ENCODE assay signal across 9 mouse cellular contexts in genomic region chr1:153308179-153308914, GRCm38 (mm10). TPM values are rescaled to one million over a fixed set of nuclear protein-coding genes. Genes with fewer than 3 reads are reported as not detected.
A peak's percentile ranks its signal among the peaks of the same experiment; 100 is the strongest.
DNase-seq lines count a peak whose midpoint lies in the region; ATAC-seq and TF ChIP-seq lines count a peak whose summit lies in the region.
"Had no signal": no experiment of that assay in that cellular context is flagged by ENCODE, and none has a peak within 500 bp of the region (broad histone marks: within the 10 kb centered on the region; RNA-seq: fewer than 3 reads in every experiment).

No protein-coding gene starts in this region.

- DNase-seq in ovary, postnatal 36 days (ENCODE audit: low spot score), result peak; percentile 28
- DNase-seq in ovary, postnatal 10 days (ENCODE audit: low spot score), result no peak
- DNase-seq in layer of hippocampus, adult 2 months (ENCODE audit: low spot score in 2 of 2), result peak in 1 of 2 experiments; percentile 40
- DNase-seq in thymus, postnatal 10 days (ENCODE audit: low spot score in 2 of 2), result peak; percentile 56 to 59
- no peak for DNase-seq in retina, postnatal 1 day

- peak; percentile 30; the same call in 1 of the 2 replicates for ATAC-seq in heart, embryonic 15.5 days (replicated peaks; ENCODE audit: insufficient number of reproducible peaks, insufficient read depth, low FRiP score, low read depth)
- no peak for ATAC-seq in midbrain, embryonic 13.5 days

- H3K9ac ChIP-seq in heart, embryonic 15.5 days, result peak overlapping the region; percentile 35; the same call in 1 of the 2 replicates
- peak overlapping the region; percentile 44 for H3K9ac ChIP-seq in midbrain, embryonic 13.5 days (replicated peaks)
- H3K9ac ChIP-seq: limb, embryonic 12.5 days had no signal

- no peaks in the 10 kb centered on the region for H3K36me3 ChIP-seq in heart, embryonic 15.5 days
- no peaks in the 10 kb centered on the region for H3K36me3 ChIP-seq in midbrain, embryonic 13.5 days
- H3K36me3 ChIP-seq: limb, embryonic 12.5 days had no signal

- WGBS in heart, embryonic 15.5 days, result 27% methylated on average over 9 of the region's 9 CpGs
- WGBS in midbrain, embryonic 13.5 days, result 62% methylated on average over 9 of the region's 9 CpGs

- peak overlapping the region; percentile 26 for H3K4me2 ChIP-seq in heart, embryonic 15.5 days
- no peak overlapping the region for H3K4me2 ChIP-seq in midbrain, embryonic 13.5 days (replicated peaks)
- H3K4me2 ChIP-seq: limb, embryonic 12.5 days had no signal

- H3K27me3 ChIP-seq in heart, embryonic 15.5 days, result no peaks in the 10 kb centered on the region
- H3K27me3 ChIP-seq in midbrain, embryonic 13.5 days, result no peaks in the 10 kb centered on the region
- H3K27me3 ChIP-seq: limb, embryonic 12.5 days had no signal

- TF ChIP-seq CTCF in embryonic fibroblast, embryonic 13.5 days (IDR thresholded peaks at IDR 0.05; ENCODE audit: borderline replicate concordance, insufficient read depth, low read length), result no peak
- no peak for TF ChIP-seq CTCF in layer of hippocampus, adult 2 months (conservative IDR thresholded peaks at IDR 0.05)

- no peak overlapping the region for H3K4me3 ChIP-seq in embryonic fibroblast, embryonic 13.5 days (ENCODE audit: insufficient read depth, low read length)
- H3K4me3 ChIP-seq in heart, embryonic 15.5 days, result no peak overlapping the region
- H3K4me3 ChIP-seq in layer of hippocampus, adult 2 months, result peak overlapping the region; percentile 24; the same call in 1 of the 2 replicates
- no peak overlapping the region for H3K4me3 ChIP-seq in midbrain, embryonic 13.5 days (replicated peaks)
- H3K4me3 ChIP-seq: limb, embryonic 12.5 days had no signal

- H3K27ac ChIP-seq in embryonic fibroblast, embryonic 13.5 days (ENCODE audit: insufficient read depth, low read length), result peak overlapping the region; percentile 67
- peak overlapping the region; percentile 84 for H3K27ac ChIP-seq in heart, embryonic 15.5 days
- peak overlapping the region; percentile 92 for H3K27ac ChIP-seq in layer of hippocampus, adult 2 months
- H3K27ac ChIP-seq in midbrain, embryonic 13.5 days, result peak overlapping the region; percentile 22; the same call in 1 of the 2 replicates
- H3K27ac ChIP-seq: limb, embryonic 12.5 days had no signal

- peaks cover 12% of the 10 kb centered on the region for H3K4me1 ChIP-seq in embryonic fibroblast, embryonic 13.5 days (ENCODE audit: control insufficient read depth, insufficient read depth, low read length)
- H3K4me1 ChIP-seq in heart, embryonic 15.5 days (replicated peaks), result peaks cover 57% of the 10 kb centered on the region
- H3K4me1 ChIP-seq in midbrain, embryonic 13.5 days (replicated peaks), result peaks cover 20% of the 10 kb centered on the region

- H3K9me3 ChIP-seq in heart, embryonic 15.5 days (replicated peaks), result no peaks in the 10 kb centered on the region
- no peaks in the 10 kb centered on the region for H3K9me3 ChIP-seq in midbrain, embryonic 13.5 days
- H3K9me3 ChIP-seq: limb, embryonic 12.5 days had no signal

- no peak for TF ChIP-seq POLR2A in embryonic fibroblast, embryonic 13.5 days (IDR thresholded peaks at IDR 0.05; ENCODE audit: low read depth, low read length)

RNA-seq across cellular contexts. Expression of gene Lamc1, which starts 24.2 kb away (rescaled TPM):
- polyA plus RNA-seq in embryonic fibroblast, embryonic 13.5 days (2011; ENCODE audit: insufficient read length, low read depth, missing spikeins), result 164 and 190 TPM in 2 replicates
- 74.3 and 85.4 TPM in 2 replicates for polyA plus RNA-seq in heart, embryonic 15.5 days (2015; fragmentation: Nextera tagmentation; extraction: Ambion mirVana)
- 10 to 100 TPM; 27.0 to 27.2 TPM for total RNA-seq in layer of hippocampus, adult 2 months (2021)
- polyA plus RNA-seq in midbrain, embryonic 13.5 days (2015; fragmentation: Nextera tagmentation; extraction: Ambion mirVana), result 11.3 and 14.9 TPM in 2 replicates

Comparison
In these comparisons a context has a peak if more than half of its experiments do, and no peak if none do; other contexts are left out.
1. DNase-seq: peak in ovary, postnatal 36 days (single experiment) and thymus, postnatal 10 days (2 of 2); none in ovary, postnatal 10 days (single experiment) and retina, postnatal 1 day (single experiment).
2. H3K27ac ChIP-seq: peak in every context shown above with its lines; median percentile 92 in layer of hippocampus, adult 2 months; 84 in heart, embryonic 15.5 days; 67 in embryonic fibroblast, embryonic 13.5 days; 22 in midbrain, embryonic 13.5 days.